Mouse (Mus musculus) gastrocnemius, postnatal 36 days (tissue): ENCODE measurements around the gene Ypel2. TPM values are rescaled to one million over a fixed set of nuclear protein-coding genes. Genes with fewer than 3 reads are reported as not detected.

Experiments used
- DNase-seq, 2 experiments: peaks; one replicate each; pipeline ENCODE4 v3.0.0; 2022
- intact Hi-C: fragments of 180-260 bp; cut with DNase I; formaldehyde crosslinking; loops from one replicate; pipeline ENCODE4 v1.15.1; 2025
- total RNA-seq, 2 experiments: library from RNA; stranded (reverse); gene quantifications; 2 replicates each; pipeline ENCODE4 v1.2.3; 2021

Gene Ypel2
- total RNA-seq, 2 experiments from 2014 or later: 4.1 to 4.8 TPM

- DNase-seq: no peak
- intact Hi-C loops: no loop called here
Measured at GRCm38 (mm10) chr11:86907889-86908590, 85.5 kb downstream of the Ypel2 start.

- no peak for DNase-seq
- intact Hi-C loops: no loop called here
Measured at GRCm38 (mm10) chr11:86906767-86907662, 86.5 kb downstream of the Ypel2 start.

- DNase-seq: no peak
- intact Hi-C loops: no loop called here
Measured at GRCm38 (mm10) chr11:86906257-86906656, 87.2 kb downstream of the Ypel2 start.

GRCm38 (mm10) chr11:86905261-86905660 lies 88.2 kb downstream of the Ypel2 start:
- intact Hi-C loops: no loop called here
- no peak for DNase-seq

GRCm38 (mm10) chr11:86904706-86905105 lies 88.8 kb downstream of the Ypel2 start:
- no peak for DNase-seq
- intact Hi-C loops: no loop called here

GRCm38 (mm10) chr11:86898367-86898766 lies 95.1 kb downstream of the Ypel2 start:
- intact Hi-C loops: loop anchor here (10.0 kb wide), 1 partner anchor 96 kb away; the partner anchor contains the start of gene Ypel2
- no peak for DNase-seq

- intact Hi-C loops: loop anchor here (10.0 kb wide), 1 partner anchor 99 kb away; the partner anchor contains the start of gene Ypel2
- no peak for DNase-seq
Measured at GRCm38 (mm10) chr11:86895567-86895966, 97.9 kb downstream of the Ypel2 start.

GRCm38 (mm10) chr11:86895156-86895555 lies 98.4 kb downstream of the Ypel2 start:
- DNase-seq: no peak
- intact Hi-C loops: loop anchor here (10.0 kb wide), 1 partner anchor 100 kb away; the partner anchor contains the start of gene Ypel2

GRCm38 (mm10) chr11:86894171-86894577 lies 99.3 kb downstream of the Ypel2 start:
- intact Hi-C loops: loop anchor here (10.0 kb wide), 1 partner anchor 101 kb away; the partner anchor contains the start of gene Ypel2
- DNase-seq: peak; percentile 64 to 80

- DNase-seq: no peak
- intact Hi-C loops: loop anchor here (10.0 kb wide), 1 partner anchor 102 kb away; the partner anchor contains the start of gene Ypel2
Measured at GRCm38 (mm10) chr11:86892996-86893670, 100.4 kb downstream of the Ypel2 start.

Other genes with a start within 250 kb of the Ypel2 start
- 100 to 1,000 TPM in 1 of 2 experiments, 10 to 100 TPM in 1; 94.8 to 111 TPM for gene Cltc, start 236.1 kb downstream of the Ypel2 start, total RNA-seq
- gene Dhx40, start 186.0 kb downstream of the Ypel2 start, total RNA-seq: 10 to 100 TPM; 11.2 to 12.7 TPM
- gene Gdpd1, start 80.4 kb upstream of the Ypel2 start, total RNA-seq: 1 to 10 TPM; 2.9 to 3.5 TPM
- gene Smg8, start 93.1 kb upstream of the Ypel2 start, total RNA-seq: 1 to 10 TPM; 6.8 to 7.9 TPM
- gene Prr11, start 115.0 kb upstream of the Ypel2 start, total RNA-seq: under 1 TPM; 0.31 to 0.35 TPM
- gene Ska2, start 115.5 kb upstream of the Ypel2 start, total RNA-seq: 1 to 10 TPM; 2.6 to 3.4 TPM
- gene Trim37, start 133.4 kb upstream of the Ypel2 start, total RNA-seq: 1 to 10 TPM; 2.9 TPM